Mouse (Mus musculus) megakaryocyte, embryonic 14.5 days (primary cell): ENCODE data around the gene Tlx1. TPM values are rescaled to one million over a fixed set of nuclear protein-coding genes. Genes with fewer than 3 reads are reported as not detected.
A peak's percentile ranks its signal among the peaks of the same experiment; 100 is the strongest.

Experiments
- H3K27me3 ChIP-seq: replicated peaks from 2 replicates; pipeline ENCODE3; 2012; ENCODE audit warnings: inconsistent platforms
- H3K36me3 ChIP-seq: replicated peaks from 2 replicates; pipeline ENCODE3; 2012; ENCODE audit warnings: low read length, inconsistent platforms, mixed read lengths
- H3K4me1 ChIP-seq: 2 replicates; pipeline ENCODE4 v1.6.1; 2012; ENCODE audit warnings: inconsistent platforms
- H3K4me3 ChIP-seq: replicated peaks from 2 replicates; pipeline ENCODE3; 2012; ENCODE audit warnings: moderate library complexity, mild to moderate bottlenecking, inconsistent platforms
- H3K9me3 ChIP-seq: 2 replicates; pipeline ENCODE4 v1.6.1; 2012; ENCODE audit warnings: inconsistent platforms
- FLI1 ChIP-seq: IDR thresholded peaks from 2 replicates; pipeline ENCODE4 v1.6.1; 2012; ENCODE audit warnings: low read length, inconsistent platforms, mixed read lengths
- GATA1 ChIP-seq: IDR thresholded peaks from 3 replicates; pipeline ENCODE4 v1.6.1; 2012; ENCODE audit warnings: mixed read lengths, low read length, inconsistent platforms, borderline replicate concordance
- polyA plus RNA-seq: library from polyadenylated mRNA; stranded (reverse); fragments of >175 nt; gene quantifications from 2 replicates; pipeline ENCODE4 v1.2.3, GENCODE M21; 2012; ENCODE audit warnings: low replicate concordance; ENCODE audit not compliant: insufficient read depth

Tlx1 gene
- polyA plus RNA-seq, 1 experiment: not detected

- Histone ChIP-seq H3K4me3 (no peak overlapping the region), H3K9me3 (peaks cover 12% of the 10 kb centered on the region), H3K27me3 (peaks cover 97% of the 10 kb centered on the region), H3K4me1 (0 out of 2 replicates have a peak, but pooled peaks cover 3% of the 10 kb centered on the region), H3K36me3 (no peaks in the 10 kb centered on the region)
- TF ChIP-seq FLI1 (no peak), GATA1 (no peak)
These were observed 7.1 kb upstream of the Tlx1 start for GRCm38 (mm10) chr19:45143214-45143895.

- no peak overlapping the region for H3K4me3 ChIP-seq
- no peak for TF ChIP-seq FLI1
- no peak for TF ChIP-seq GATA1
- H3K9me3 ChIP-seq: peaks cover 14% of the 10 kb centered on the region
- peaks cover 7% of the 10 kb centered on the region; the same call in 1 of the 2 replicates for H3K4me1 ChIP-seq
- H3K27me3 ChIP-seq: peaks cover 98% of the 10 kb centered on the region
- no peaks in the 10 kb centered on the region for H3K36me3 ChIP-seq
These were observed 3.4 kb upstream of the Tlx1 start for GRCm38 (mm10) chr19:45147071-45147470.

GRCm38 (mm10) chr19:45151361-45152182 is 1.1 kb downstream of the Tlx1 start:
- TF ChIP-seq GATA1: no peak
- Histone ChIP-seq H3K36me3 (no peaks in the 10 kb centered on the region), H3K4me3 (no peak overlapping the region), H3K9me3 (peaks cover 14% of the 10 kb centered on the region), H3K4me1 (peaks cover 13% of the 10 kb centered on the region), H3K27me3 (peaks cover 98% of the 10 kb centered on the region)

DNA sequence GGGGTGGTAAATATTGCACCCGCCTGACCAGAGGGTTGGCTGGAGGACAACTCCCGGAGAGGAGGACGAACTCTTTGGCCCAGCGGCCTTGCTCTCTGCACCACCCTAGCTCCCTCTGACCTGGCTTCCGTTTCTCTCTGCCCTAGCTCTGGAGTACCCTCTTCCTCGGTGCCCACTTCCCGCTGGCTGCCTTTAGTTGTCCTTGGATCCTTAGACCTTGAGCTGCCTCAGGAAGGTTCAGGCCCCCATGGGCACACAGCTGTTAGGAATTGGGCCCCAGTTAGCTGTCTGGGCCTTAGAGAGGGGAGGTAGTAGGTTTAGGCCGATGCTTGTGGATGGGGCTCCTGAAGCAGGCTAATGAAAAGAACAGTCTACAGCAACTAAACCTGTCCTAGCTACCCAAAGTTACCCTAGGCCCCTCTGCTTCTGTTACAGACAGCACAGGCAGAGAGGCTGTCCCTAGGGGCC is 1.7 kb downstream of the Tlx1 start:
- H3K9me3 ChIP-seq: peaks cover 12% of the 10 kb centered on the region
- H3K4me1 ChIP-seq: peaks cover 11% of the 10 kb centered on the region
- TF ChIP-seq GATA1: no peak
- TF ChIP-seq FLI1: no peak
- H3K4me3 ChIP-seq: no peak overlapping the region
- no peaks in the 10 kb centered on the region for H3K36me3 ChIP-seq
- peaks cover 98% of the 10 kb centered on the region for H3K27me3 ChIP-seq

DNA sequence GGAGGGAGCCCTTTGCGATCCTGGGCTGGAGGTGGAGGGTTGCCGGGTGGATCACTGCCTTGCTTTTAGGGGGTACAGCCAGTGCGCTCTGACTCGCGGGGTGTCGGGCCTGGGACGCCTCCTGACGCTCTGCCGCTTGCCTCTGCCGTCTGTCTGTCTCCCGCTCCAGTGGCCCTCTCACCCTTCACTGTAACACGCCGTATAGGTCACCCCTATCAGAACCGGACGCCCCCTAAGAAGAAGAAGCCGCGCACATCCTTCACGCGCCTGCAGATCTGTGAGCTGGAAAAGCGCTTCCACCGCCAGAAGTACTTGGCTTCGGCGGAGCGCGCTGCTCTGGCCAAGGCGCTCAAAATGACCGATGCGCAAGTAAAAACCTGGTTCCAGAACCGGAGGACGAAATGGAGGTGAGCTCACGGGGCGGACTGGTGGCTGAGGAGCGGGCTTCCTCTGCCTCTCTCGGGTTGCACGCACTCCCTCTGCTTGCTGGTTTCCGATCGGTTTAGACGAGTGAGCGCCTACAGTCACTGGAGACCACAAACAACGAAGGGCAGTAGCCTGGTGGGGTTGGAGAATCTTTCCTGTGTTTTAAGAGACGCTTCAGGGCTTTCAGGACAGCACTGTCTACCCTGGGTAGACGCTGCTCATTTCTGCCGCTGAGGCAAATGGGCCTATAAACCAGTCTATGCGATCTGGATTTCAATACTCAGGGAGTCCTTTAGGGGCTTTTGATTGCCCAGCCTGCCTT is 3.0 kb downstream of the Tlx1 start:
- peaks cover 97% of the 10 kb centered on the region for H3K27me3 ChIP-seq
- H3K9me3 ChIP-seq: peaks cover under 1% of the 10 kb centered on the region; the same call in 1 of the 2 replicates
- no peaks in the 10 kb centered on the region for H3K36me3 ChIP-seq
- TF ChIP-seq GATA1 (no peak), FLI1 (no peak)
- no peak overlapping the region for H3K4me3 ChIP-seq
- peaks cover 11% of the 10 kb centered on the region for H3K4me1 ChIP-seq

DNA sequence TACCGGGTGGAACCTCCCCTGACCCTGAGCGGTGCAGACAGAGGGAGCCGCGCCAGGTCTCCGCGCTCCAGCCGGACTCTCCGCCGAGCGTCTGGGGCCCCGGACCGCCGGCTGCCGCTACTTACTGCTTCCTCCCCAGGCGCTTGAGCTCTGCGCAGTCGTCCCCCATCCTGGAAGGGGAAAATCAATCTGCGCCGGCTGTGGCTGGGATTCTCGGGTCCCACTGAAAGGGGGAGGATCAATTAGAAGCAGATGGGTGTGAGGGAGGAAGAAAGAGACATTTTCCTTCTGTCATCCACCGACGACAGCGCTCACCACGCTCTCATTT is 3.5 kb downstream of the Tlx1 start:
- no peaks in the 10 kb centered on the region for H3K36me3 ChIP-seq
- H3K27me3 ChIP-seq: peaks cover 97% of the 10 kb centered on the region
- peaks cover 11% of the 10 kb centered on the region for H3K4me1 ChIP-seq
- no peaks in the 10 kb centered on the region for H3K9me3 ChIP-seq
- TF ChIP-seq FLI1 (no peak), GATA1 (no peak)
- H3K4me3 ChIP-seq: no peak overlapping the region

DNA sequence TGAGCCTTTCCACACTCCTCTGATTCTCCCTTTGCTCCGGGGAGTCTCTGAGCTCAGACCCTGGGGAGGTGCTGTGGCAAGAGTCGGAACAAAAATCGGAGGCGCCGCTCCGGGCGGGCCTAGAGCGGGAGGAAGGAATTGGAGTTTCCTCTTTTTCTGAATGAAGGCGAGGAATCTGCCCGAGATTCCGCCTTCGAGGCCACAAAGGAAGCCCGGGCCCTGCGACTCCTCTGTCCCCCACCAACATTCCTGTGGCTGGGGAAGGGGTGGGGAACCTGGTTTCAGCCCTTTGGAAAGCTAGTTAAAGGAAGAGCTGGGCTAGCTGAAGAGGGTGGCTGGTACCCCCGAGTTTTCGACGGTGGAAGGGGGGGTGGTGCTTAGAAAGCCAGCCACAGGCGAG is 4.0 kb downstream of the Tlx1 start:
- Histone ChIP-seq H3K4me3 (no peak overlapping the region), H3K9me3 (no peaks in the 10 kb centered on the region), H3K4me1 (peaks cover 11% of the 10 kb centered on the region), H3K36me3 (no peaks in the 10 kb centered on the region), H3K27me3 (peaks cover 99% of the 10 kb centered on the region)
- TF ChIP-seq GATA1 (no peak), FLI1 (no peak)

DNA sequence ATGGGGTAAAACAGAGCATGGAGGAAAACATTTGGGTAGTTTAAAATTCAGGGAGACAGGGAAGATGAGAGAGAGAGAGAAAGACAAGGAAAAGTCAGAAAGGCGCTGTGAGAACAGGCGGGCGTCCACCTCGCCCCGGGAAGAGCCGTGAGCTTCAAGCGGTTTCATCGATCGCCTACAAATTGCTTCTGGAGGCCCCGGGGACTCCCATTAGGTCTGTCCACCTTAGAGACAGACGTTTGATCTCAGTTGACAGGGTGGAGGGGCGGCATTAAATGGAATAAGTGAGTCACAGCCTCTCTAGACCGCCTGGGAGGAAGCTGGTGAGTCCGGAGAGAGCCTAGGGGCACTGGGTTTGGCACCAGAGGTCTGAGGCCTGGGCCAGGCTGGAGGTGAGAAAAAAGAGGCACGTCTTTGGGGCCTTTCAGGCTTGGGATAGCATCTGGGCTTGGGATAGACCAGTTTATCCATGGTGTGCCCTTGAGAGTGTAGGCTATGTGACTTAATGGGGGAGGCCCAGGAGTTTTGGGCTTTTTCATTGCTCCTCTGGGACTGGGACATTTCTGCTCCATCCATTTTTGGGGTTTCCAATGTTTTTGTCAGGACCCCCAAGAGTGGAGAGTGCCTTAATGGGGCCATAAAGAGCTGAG is 4.8 kb downstream of the Tlx1 start:
- H3K27me3 ChIP-seq: peaks cover 99% of the 10 kb centered on the region
- peaks cover 12% of the 10 kb centered on the region for H3K4me1 ChIP-seq
- no peaks in the 10 kb centered on the region for H3K36me3 ChIP-seq
- TF ChIP-seq GATA1 (no peak), FLI1 (no peak)
- H3K4me3 ChIP-seq: no peak overlapping the region
- H3K9me3 ChIP-seq: no peaks in the 10 kb centered on the region

- no peaks in the 10 kb centered on the region for H3K9me3 ChIP-seq
- peaks cover 99% of the 10 kb centered on the region for H3K27me3 ChIP-seq
- peaks cover 13% of the 10 kb centered on the region for H3K4me1 ChIP-seq
- TF ChIP-seq GATA1 (no peak), FLI1 (no peak)
- H3K36me3 ChIP-seq: no peaks in the 10 kb centered on the region
- peak overlapping the region; percentile 35 for H3K4me3 ChIP-seq
These were observed 5.3 kb downstream of the Tlx1 start for GRCm38 (mm10) chr19:45155791-45156186.

DNA sequence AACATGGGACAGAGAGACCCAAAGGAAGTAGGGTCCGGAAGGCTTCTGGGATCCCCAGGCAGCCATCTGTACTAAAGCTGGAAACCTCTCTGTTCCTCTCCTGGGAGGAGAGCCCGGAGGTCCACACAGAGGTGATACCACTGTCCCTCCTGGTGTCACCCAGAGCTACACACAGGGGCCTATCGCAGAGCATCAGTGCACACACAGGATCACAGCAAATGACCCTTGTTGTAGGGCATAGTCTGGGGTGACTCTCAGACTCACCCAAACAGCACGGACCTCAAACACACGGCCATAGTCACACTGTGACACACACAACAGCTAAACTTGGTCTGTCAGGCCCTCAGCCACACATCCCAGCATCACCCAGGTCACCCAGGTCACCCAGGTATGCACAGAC is 5.9 kb downstream of the Tlx1 start:
- H3K9me3 ChIP-seq: no peaks in the 10 kb centered on the region
- H3K4me3 ChIP-seq: peak overlapping the region; percentile 14
- peaks cover 16% of the 10 kb centered on the region for H3K4me1 ChIP-seq
- TF ChIP-seq GATA1: no peak
- TF ChIP-seq FLI1: no peak
- peaks cover 97% of the 10 kb centered on the region for H3K27me3 ChIP-seq
- no peaks in the 10 kb centered on the region for H3K36me3 ChIP-seq
